Mouse (Mus musculus): ENCODE data around the gene Ptpra. TPM values are rescaled to one million over a fixed set of nuclear protein-coding genes. Genes with fewer than 3 reads are reported as not detected.
A peak's percentile ranks its signal among the peaks of the same experiment; 100 is the strongest.

The Ptpra gene
- polyA plus RNA-seq, 1 experiment, result 77.6 TPM

DNA sequence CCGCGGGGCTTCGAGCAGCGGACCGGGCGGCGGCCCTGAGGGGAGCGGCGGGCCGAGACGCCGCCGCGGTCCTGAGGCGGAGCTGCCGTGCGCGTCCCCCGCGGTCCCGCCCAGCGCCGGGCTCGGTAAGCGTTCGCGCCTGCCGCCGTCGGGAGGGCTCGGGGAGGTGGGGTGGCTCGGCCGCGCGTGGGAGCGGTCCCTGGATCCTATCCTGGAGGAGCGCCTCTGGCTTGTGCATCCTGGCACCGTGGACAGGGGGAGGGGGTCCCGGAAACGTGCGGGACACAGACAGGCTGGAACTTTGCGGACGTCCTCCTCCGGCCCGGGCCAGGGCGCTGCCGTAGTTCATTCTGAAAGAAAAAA lies 337 bp downstream of the Ptpra start:
- peak overlapping the region; percentile 87 for H3K4me3 ChIP-seq (ENCODE audit: low read depth, low read length)
- peak overlapping the region; percentile 80 for H3K9ac ChIP-seq (ENCODE audit: low read depth, poor library complexity, severe bottlenecking)
- H3K36me3 ChIP-seq (ENCODE audit: control insufficient read depth, insufficient read depth, low read length, poor library complexity, severe bottlenecking), result no peaks in the 10 kb centered on the region
- TF ChIP-seq EP300 (IDR thresholded peaks at IDR 0.05; ENCODE audit: insufficient read depth, low read depth, low read length) (no peak), CTCF (IDR thresholded peaks at IDR 0.05; ENCODE audit: low read depth, low read length) (no peak), POLR2A (IDR thresholded peaks at IDR 0.05; ENCODE audit: insufficient read depth, low read length) (no peak)
- H3K27me3 ChIP-seq (ENCODE audit: control insufficient read depth, insufficient read depth, low read length, poor library complexity, severe bottlenecking), result no peaks in the 10 kb centered on the region
- H3K4me1 ChIP-seq (ENCODE audit: control insufficient read depth, insufficient read depth, low read length), result no peaks in the 10 kb centered on the region
- no peaks in the 10 kb centered on the region for H3K9me3 ChIP-seq (replicated peaks; ENCODE audit: control insufficient read depth, insufficient read depth, low read length, poor library complexity, severe bottlenecking)
- no peak overlapping the region for H3K27ac ChIP-seq (ENCODE audit: insufficient read depth, low read length)

DNA sequence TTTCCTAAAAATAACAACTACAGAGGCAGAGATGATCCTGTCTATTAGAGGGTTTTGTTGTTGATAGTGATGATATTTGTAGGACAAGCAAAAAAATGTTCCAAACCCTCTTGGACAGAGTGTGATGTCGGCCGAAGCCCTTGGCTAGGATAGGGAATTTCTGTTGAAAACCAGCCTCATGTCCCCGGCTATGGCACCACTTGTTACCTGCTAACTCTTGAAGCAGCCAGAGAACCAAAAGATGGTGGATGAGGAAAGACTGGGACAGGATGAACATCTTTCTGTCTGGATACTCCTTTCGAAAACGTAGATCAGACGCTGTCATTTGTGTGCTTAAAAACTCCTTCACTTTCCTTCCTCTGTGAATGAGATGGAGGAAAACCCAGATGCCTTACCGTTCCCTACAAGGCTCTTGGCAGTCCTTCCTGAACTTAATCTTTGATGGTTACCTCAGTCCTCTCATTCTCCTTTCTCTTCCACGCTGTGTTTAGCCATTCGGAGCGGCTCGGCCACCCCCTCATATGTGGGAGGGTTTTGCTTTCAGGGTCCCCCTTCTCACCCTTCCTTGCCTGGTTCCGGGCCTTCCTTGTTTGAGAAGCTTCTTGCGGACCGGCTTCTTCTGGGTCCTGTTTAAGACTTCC lies 1.1 kb downstream of the Ptpra start:
- peak overlapping the region; percentile 26; the same call in 1 of the 2 replicates for H3K4me3 ChIP-seq (ENCODE audit: low read depth, low read length)
- H3K27ac ChIP-seq (ENCODE audit: insufficient read depth, low read length), result no peak overlapping the region
- TF ChIP-seq EP300 (IDR thresholded peaks at IDR 0.05; ENCODE audit: insufficient read depth, low read depth, low read length) (no peak), POLR2A (IDR thresholded peaks at IDR 0.05; ENCODE audit: insufficient read depth, low read length) (no peak), CTCF (IDR thresholded peaks at IDR 0.05; ENCODE audit: low read depth, low read length) (no peak)
- H3K9me3 ChIP-seq (replicated peaks; ENCODE audit: control insufficient read depth, insufficient read depth, low read length, poor library complexity, severe bottlenecking), result no peaks in the 10 kb centered on the region
- H3K4me1 ChIP-seq (ENCODE audit: control insufficient read depth, insufficient read depth, low read length), result no peaks in the 10 kb centered on the region
- H3K36me3 ChIP-seq (ENCODE audit: control insufficient read depth, insufficient read depth, low read length, poor library complexity, severe bottlenecking), result no peaks in the 10 kb centered on the region
- H3K27me3 ChIP-seq (ENCODE audit: control insufficient read depth, insufficient read depth, low read length, poor library complexity, severe bottlenecking), result no peaks in the 10 kb centered on the region
- peak overlapping the region; percentile 80 for H3K9ac ChIP-seq (ENCODE audit: low read depth, poor library complexity, severe bottlenecking)

GRCm38 (mm10) chr2:130451727-130452090 lies 1.6 kb downstream of the Ptpra start:
- Histone ChIP-seq H3K27me3 (ENCODE audit: control insufficient read depth, insufficient read depth, low read length, poor library complexity, severe bottlenecking) (no peaks in the 10 kb centered on the region), H3K36me3 (ENCODE audit: control insufficient read depth, insufficient read depth, low read length, poor library complexity, severe bottlenecking) (no peaks in the 10 kb centered on the region), H3K9ac (ENCODE audit: low read depth, poor library complexity, severe bottlenecking) (0 out of 2 replicates have a peak overlapping the region, but pooled peaks have one; percentile 80), H3K4me3 (ENCODE audit: low read depth, low read length) (no peak overlapping the region), H3K27ac (ENCODE audit: insufficient read depth, low read length) (no peak overlapping the region), H3K4me1 (ENCODE audit: control insufficient read depth, insufficient read depth, low read length) (no peaks in the 10 kb centered on the region), H3K9me3 (replicated peaks; ENCODE audit: control insufficient read depth, insufficient read depth, low read length, poor library complexity, severe bottlenecking) (no peaks in the 10 kb centered on the region)
- no peak for TF ChIP-seq CTCF (IDR thresholded peaks at IDR 0.05; ENCODE audit: low read depth, low read length)
- no peak for TF ChIP-seq POLR2A (IDR thresholded peaks at IDR 0.05; ENCODE audit: insufficient read depth, low read length)
- no peak for TF ChIP-seq EP300 (IDR thresholded peaks at IDR 0.05; ENCODE audit: insufficient read depth, low read depth, low read length)

DNA sequence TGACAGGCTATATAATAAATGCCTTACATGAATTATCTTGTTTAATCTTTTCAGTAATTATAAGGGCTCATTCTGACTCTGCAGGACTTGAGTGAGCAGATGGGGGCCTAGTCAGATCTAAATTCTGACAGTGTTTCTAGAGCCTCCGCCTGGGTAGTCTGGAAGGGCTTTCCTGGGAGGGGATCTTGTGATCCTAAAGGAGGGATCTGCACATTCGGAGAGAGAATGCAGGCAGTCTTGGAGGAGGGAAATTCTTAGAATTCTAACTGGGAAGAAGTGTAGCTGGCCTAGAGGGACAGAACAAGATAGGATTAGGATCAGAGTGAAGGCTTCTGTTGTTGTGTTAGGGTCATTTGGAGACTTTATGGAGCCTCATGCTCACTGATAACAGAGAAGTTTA lies 2.2 kb downstream of the Ptpra start:
- Histone ChIP-seq H3K4me1 (ENCODE audit: control insufficient read depth, insufficient read depth, low read length) (no peaks in the 10 kb centered on the region), H3K27ac (ENCODE audit: insufficient read depth, low read length) (no peak overlapping the region), H3K27me3 (ENCODE audit: control insufficient read depth, insufficient read depth, low read length, poor library complexity, severe bottlenecking) (no peaks in the 10 kb centered on the region), H3K4me3 (ENCODE audit: low read depth, low read length) (no peak overlapping the region), H3K36me3 (ENCODE audit: control insufficient read depth, insufficient read depth, low read length, poor library complexity, severe bottlenecking) (no peaks in the 10 kb centered on the region), H3K9me3 (replicated peaks; ENCODE audit: control insufficient read depth, insufficient read depth, low read length, poor library complexity, severe bottlenecking) (no peaks in the 10 kb centered on the region), H3K9ac (ENCODE audit: low read depth, poor library complexity, severe bottlenecking) (no peak overlapping the region)
- TF ChIP-seq POLR2A (IDR thresholded peaks at IDR 0.05; ENCODE audit: insufficient read depth, low read length) (no peak), EP300 (IDR thresholded peaks at IDR 0.05; ENCODE audit: insufficient read depth, low read depth, low read length) (no peak), CTCF (IDR thresholded peaks at IDR 0.05; ENCODE audit: low read depth, low read length) (no peak)

- Histone ChIP-seq H3K27ac (ENCODE audit: insufficient read depth, low read length) (no peak overlapping the region), H3K9ac (ENCODE audit: low read depth, poor library complexity, severe bottlenecking) (no peak overlapping the region), H3K27me3 (ENCODE audit: control insufficient read depth, insufficient read depth, low read length, poor library complexity, severe bottlenecking) (no peaks in the 10 kb centered on the region), H3K9me3 (replicated peaks; ENCODE audit: control insufficient read depth, insufficient read depth, low read length, poor library complexity, severe bottlenecking) (no peaks in the 10 kb centered on the region), H3K36me3 (ENCODE audit: control insufficient read depth, insufficient read depth, low read length, poor library complexity, severe bottlenecking) (no peaks in the 10 kb centered on the region), H3K4me3 (ENCODE audit: low read depth, low read length) (no peak overlapping the region), H3K4me1 (ENCODE audit: control insufficient read depth, insufficient read depth, low read length) (no peaks in the 10 kb centered on the region)
- TF ChIP-seq EP300 (IDR thresholded peaks at IDR 0.05; ENCODE audit: insufficient read depth, low read depth, low read length), result no peak
These were observed 3.3 kb downstream of the Ptpra start for GRCm38 (mm10) chr2:130453421-130453820.

DNA sequence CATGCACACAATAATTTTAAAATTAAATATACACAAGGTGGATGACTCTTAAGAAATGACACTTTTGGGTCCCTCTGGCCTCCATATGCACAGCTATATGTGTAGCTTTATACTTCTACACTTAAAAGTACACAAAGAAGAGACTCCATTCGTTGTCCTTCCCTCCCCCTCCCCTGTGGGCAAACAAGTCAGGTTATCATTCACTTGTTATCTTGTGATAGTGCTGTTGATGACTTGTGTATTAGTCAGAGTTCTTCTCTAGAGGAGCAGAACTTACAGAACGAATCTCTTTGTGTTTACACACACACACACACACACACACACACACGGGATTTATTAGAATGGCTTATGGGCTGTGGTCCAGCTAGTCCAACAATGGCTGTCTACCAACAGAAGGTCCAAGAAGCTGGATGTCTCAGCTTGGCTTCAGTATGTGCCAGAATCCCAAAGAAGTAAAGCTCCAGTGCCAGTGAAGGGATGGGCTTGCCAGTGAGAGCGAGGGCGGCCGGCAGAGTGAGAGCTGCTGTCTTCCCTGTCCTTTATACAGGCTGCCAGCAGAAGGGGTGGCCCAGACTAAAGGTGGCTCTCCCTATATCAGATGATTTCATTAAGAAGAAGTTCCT lies 4.8 kb downstream of the Ptpra start:
- H3K4me1 ChIP-seq (ENCODE audit: control insufficient read depth, insufficient read depth, low read length), result no peaks in the 10 kb centered on the region
- H3K9ac ChIP-seq (ENCODE audit: low read depth, poor library complexity, severe bottlenecking), result no peak overlapping the region
- no peak overlapping the region for H3K27ac ChIP-seq (ENCODE audit: insufficient read depth, low read length)
- no peak for TF ChIP-seq EP300 (IDR thresholded peaks at IDR 0.05; ENCODE audit: insufficient read depth, low read depth, low read length)
- no peak for TF ChIP-seq CTCF (IDR thresholded peaks at IDR 0.05; ENCODE audit: low read depth, low read length)
- TF ChIP-seq POLR2A (IDR thresholded peaks at IDR 0.05; ENCODE audit: insufficient read depth, low read length), result no peak
- H3K27me3 ChIP-seq (ENCODE audit: control insufficient read depth, insufficient read depth, low read length, poor library complexity, severe bottlenecking), result no peaks in the 10 kb centered on the region
- no peaks in the 10 kb centered on the region for H3K36me3 ChIP-seq (ENCODE audit: control insufficient read depth, insufficient read depth, low read length, poor library complexity, severe bottlenecking)
- no peaks in the 10 kb centered on the region for H3K9me3 ChIP-seq (replicated peaks; ENCODE audit: control insufficient read depth, insufficient read depth, low read length, poor library complexity, severe bottlenecking)
- no peak overlapping the region for H3K4me3 ChIP-seq (ENCODE audit: low read depth, low read length)

Measured in ES-Bruce4 (cell line).